Mouse (Mus musculus): ENCODE measurements around the gene Sez6l.

- no peak for TF ChIP-seq MAFK (IDR thresholded peaks at IDR 0.05; ENCODE audit: insufficient read depth, low read depth, low read length)
- no peak for TF ChIP-seq HCFC1 (IDR thresholded peaks at IDR 0.05; ENCODE audit: borderline replicate concordance, insufficient read depth, low read length)
- no peak for TF ChIP-seq ZNF384 (IDR thresholded peaks at IDR 0.05; ENCODE audit: low read depth, low read length)
Measured at GRCm38 (mm10) chr5:112509916-112510315, 67.1 kb downstream of the Sez6l start.

Data from ES-E14 (cell line).